Mouse (Mus musculus) kidney, adult 2 months (tissue): ENCODE data around the gene Cfap299. TPM values are rescaled to one million over a fixed set of nuclear protein-coding genes. Genes with fewer than 3 reads are reported as not detected.

ENCODE experiments used
- DNase-seq: peaks from one replicate; pipeline ENCODE4 v3.0.0; 2021
- H3K27ac ChIP-seq: fragments of 200-500 bp; 2 replicates; pipeline ENCODE4 v1.5.1; 2012; ENCODE audit warnings: low read depth, low read length, control low read depth, inconsistent platforms; ENCODE audit not compliant: insufficient read depth
- H3K27me3 ChIP-seq: fragments of 200-500 bp; replicated peaks from 2 replicates; pipeline ENCODE4 v1.6.1; 2012; ENCODE audit warnings: mild to moderate bottlenecking, moderate library complexity, low read length, inconsistent platforms; ENCODE audit not compliant: control insufficient read depth, insufficient read depth
- H3K36me3 ChIP-seq: fragments of 200-500 bp; 2 replicates; pipeline ENCODE4 v1.6.1; 2012; ENCODE audit warnings: mild to moderate bottlenecking, moderate library complexity, low read length, inconsistent platforms; ENCODE audit not compliant: control insufficient read depth, insufficient read depth
- H3K4me1 ChIP-seq: fragments of 200-500 bp; 2 replicates; pipeline ENCODE4 v1.6.1; 2011; ENCODE audit warnings: low read length; ENCODE audit not compliant: control insufficient read depth, insufficient read depth
- H3K4me3 ChIP-seq: fragments of 200-500 bp; 2 replicates; pipeline ENCODE4 v1.5.1; 2011; ENCODE audit warnings: mild to moderate bottlenecking, low read depth, low read length, control low read depth; ENCODE audit not compliant: insufficient read depth
- CTCF ChIP-seq: fragments of 200-500 bp; conservative IDR thresholded peaks from 2 replicates; pipeline ENCODE4 v1.5.1; 2011; ENCODE audit warnings: low read depth, mild to moderate bottlenecking, control low read depth, low read length, moderate library complexity, mixed read lengths; ENCODE audit not compliant: insufficient read depth, insufficient read length
- POLR2A ChIP-seq: fragments of 200-500 bp; IDR thresholded peaks from one replicate; pipeline ENCODE4 v1.6.1; 2011; ENCODE audit warnings: low read depth, low read length, control low read depth
- WGBS: fragments of 180-500 bp; shearing (Covaris S2); methylation state at CpG from one replicate; pipeline ENCODE4 v1.1.7; 2018; 5-methylcytosine and 5-hydroxymethylcytosine counted together
- polyA plus RNA-seq: library from polyadenylated mRNA; depleted of rRNA; stranded (reverse); fragments of >200 nt; gene quantifications from 2 replicates; pipeline ENCODE4 v1.2.3, GENCODE M21; 2012

Gene Cfap299
- polyA plus RNA-seq, 1 experiment = not detected

- Histone ChIP-seq H3K4me3 (no peak overlapping the region), H3K27me3 (no peaks in the 10 kb centered on the region), H3K4me1 (no peaks in the 10 kb centered on the region), H3K27ac (no peak overlapping the region), H3K36me3 (no peaks in the 10 kb centered on the region)
- no peak for TF ChIP-seq CTCF
- TF ChIP-seq POLR2A = no peak
- 87% methylated on average over 3 of the region's 3 CpGs for WGBS
- no peak for DNase-seq
Measured at GRCm38 (mm10) chr5:98476539-98476938, 147.4 kb downstream of the Cfap299 start.

- Histone ChIP-seq H3K4me3 (no peak overlapping the region), H3K27me3 (no peaks in the 10 kb centered on the region), H3K4me1 (no peaks in the 10 kb centered on the region), H3K36me3 (no peaks in the 10 kb centered on the region), H3K27ac (no peak overlapping the region)
- TF ChIP-seq CTCF (no peak), POLR2A (no peak)
- DNase-seq = no peak
- 49% methylated on average over 8 of the region's 8 CpGs for WGBS
Measured at GRCm38 (mm10) chr5:98477261-98477660, 148.2 kb downstream of the Cfap299 start.

GRCm38 (mm10) chr5:98483507-98483906, 154.4 kb downstream of the Cfap299 start:
- Histone ChIP-seq H3K27ac (no peak overlapping the region), H3K4me3 (no peak overlapping the region), H3K27me3 (no peaks in the 10 kb centered on the region), H3K4me1 (peaks cover 2% of the 10 kb centered on the region; the same call in 1 of the 2 replicates), H3K36me3 (no peaks in the 10 kb centered on the region)
- no peak for DNase-seq
- TF ChIP-seq CTCF = no peak
- TF ChIP-seq POLR2A = no peak
- WGBS = 76% methylated on average over 5 of the region's 5 CpGs

- H3K27me3 ChIP-seq = no peaks in the 10 kb centered on the region
- H3K27ac ChIP-seq = no peak overlapping the region
- TF ChIP-seq CTCF = no peak
- TF ChIP-seq POLR2A = no peak
- no peak overlapping the region for H3K4me3 ChIP-seq
- H3K36me3 ChIP-seq = no peaks in the 10 kb centered on the region
- peak; percentile 36 for DNase-seq
- peaks cover 2% of the 10 kb centered on the region; the same call in 1 of the 2 replicates for H3K4me1 ChIP-seq
- WGBS = 34% methylated on average over 1 of the region's 1 CpGs
Measured at GRCm38 (mm10) chr5:98485189-98485588, 156.1 kb downstream of the Cfap299 start.

- no peaks in the 10 kb centered on the region for H3K36me3 ChIP-seq
- no peaks in the 10 kb centered on the region for H3K4me1 ChIP-seq
- H3K27ac ChIP-seq = no peak overlapping the region
- no peak for DNase-seq
- no peak for TF ChIP-seq POLR2A
- no peak for TF ChIP-seq CTCF
- H3K27me3 ChIP-seq = no peaks in the 10 kb centered on the region
- whole genome bisulfite sequencing = 83% methylated on average over 4 of the region's 4 CpGs
- no peak overlapping the region for H3K4me3 ChIP-seq
Measured at GRCm38 (mm10) chr5:98498317-98498716, 169.2 kb downstream of the Cfap299 start.

- Histone ChIP-seq H3K27ac (no peak overlapping the region), H3K36me3 (no peaks in the 10 kb centered on the region), H3K27me3 (no peaks in the 10 kb centered on the region), H3K4me1 (no peaks in the 10 kb centered on the region), H3K4me3 (no peak overlapping the region)
- 69% methylated on average over 7 of the region's 7 CpGs for WGBS
- no peak for DNase-seq
- TF ChIP-seq CTCF (no peak), POLR2A (no peak)
Measured at GRCm38 (mm10) chr5:98516214-98516613, 187.1 kb downstream of the Cfap299 start.

- Histone ChIP-seq H3K36me3 (no peaks in the 10 kb centered on the region), H3K4me3 (no peak overlapping the region), H3K4me1 (0 out of 2 replicates have a peak, but pooled peaks cover 2% of the 10 kb centered on the region), H3K27ac (no peak overlapping the region), H3K27me3 (no peaks in the 10 kb centered on the region)
- DNase-seq = no peak
- 80% methylated on average over 2 of the region's 2 CpGs for WGBS
- no peak for TF ChIP-seq POLR2A
Measured at GRCm38 (mm10) chr5:98520118-98520517, 191.0 kb downstream of the Cfap299 start.
